Mouse (Mus musculus) megakaryocyte, embryonic 14.5 days (primary cell): ENCODE measurements around the gene Sh3pxd2b.

ENCODE experiments used
- FLI1 ChIP-seq: IDR thresholded peaks from 2 replicates; pipeline ENCODE4 v1.6.1; 2012; ENCODE audit warnings: low read length, inconsistent platforms, mixed read lengths
- GATA1 ChIP-seq: IDR thresholded peaks from 3 replicates; pipeline ENCODE4 v1.6.1; 2012; ENCODE audit warnings: mixed read lengths, low read length, inconsistent platforms, borderline replicate concordance

DNA sequence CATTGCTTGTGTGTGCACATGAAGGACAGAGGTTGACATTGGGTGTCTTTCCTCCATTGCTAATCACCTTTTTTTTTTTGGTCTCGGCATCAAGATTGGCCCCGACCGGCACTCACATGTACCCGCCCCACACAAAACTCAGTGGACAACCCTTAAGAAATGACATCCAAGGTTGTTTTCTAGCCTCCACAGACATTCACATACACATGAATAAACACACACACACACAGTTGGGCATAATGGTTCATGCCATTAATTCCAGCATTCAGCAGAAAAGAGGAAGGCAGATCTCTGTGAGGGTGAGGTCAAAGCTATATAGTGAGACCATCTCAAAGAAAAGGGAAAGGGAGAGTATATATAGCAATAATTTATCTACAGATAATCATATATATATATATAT lies 105.1 kb downstream of the Sh3pxd2b start:
- no peak for TF ChIP-seq GATA1
- no peak for TF ChIP-seq FLI1
